Mouse (Mus musculus) midbrain, embryonic 16.5 days (tissue): ENCODE data around the gene Chp2. TPM values are rescaled to one million over a fixed set of nuclear protein-coding genes. Genes with fewer than 3 reads are reported as not detected.

Experiments used
- polyA plus RNA-seq: library from polyadenylated mRNA; unstranded; fragments of >200 nt; fragmentation: Nextera tagmentation; extraction: Ambion mirVana; gene quantifications from 2 replicates; pipeline ENCODE4 v1.2.1, GENCODE M21; 2015

Chp2 gene
- polyA plus RNA-seq, 1 experiment from 2014 or later: 1.0 TPM

Other genes with a start within 250 kb of the Chp2 start
- gene Cog7, start 237.8 kb upstream of the Chp2 start, polyA plus RNA-seq: 26.0 and 29.1 TPM in 2 replicates
- gene Gga2, start 198.3 kb upstream of the Chp2 start, polyA plus RNA-seq: 50.5 and 58.6 TPM in 2 replicates
- 75.7 and 81.6 TPM in 2 replicates for gene Ubfd1, start 152.3 kb upstream of the Chp2 start, polyA plus RNA-seq
- gene Ears2, start 152.2 kb upstream of the Chp2 start, polyA plus RNA-seq: 8.9 and 9.4 TPM in 2 replicates
- gene Ndufab1, start 117.6 kb upstream of the Chp2 start, polyA plus RNA-seq: 582 and 601 TPM in 2 replicates
- 4.0 and 5.5 TPM in 2 replicates for gene Palb2, start 86.5 kb upstream of the Chp2 start, polyA plus RNA-seq
- 163 and 169 TPM in 2 replicates for gene Dctn5, start 86.5 kb upstream of the Chp2 start, polyA plus RNA-seq
- gene Plk1, start 60.1 kb upstream of the Chp2 start, polyA plus RNA-seq: 11.9 and 15.1 TPM in 2 replicates
- 1.7 and 2.2 TPM in 2 replicates for gene Ern2, start 33.3 kb upstream of the Chp2 start, polyA plus RNA-seq
- 116 and 148 TPM in 2 replicates for gene Prkcb, start 69.3 kb downstream of the Chp2 start, polyA plus RNA-seq